Mouse (Mus musculus): ENCODE data around the gene Nol12.

DNA sequence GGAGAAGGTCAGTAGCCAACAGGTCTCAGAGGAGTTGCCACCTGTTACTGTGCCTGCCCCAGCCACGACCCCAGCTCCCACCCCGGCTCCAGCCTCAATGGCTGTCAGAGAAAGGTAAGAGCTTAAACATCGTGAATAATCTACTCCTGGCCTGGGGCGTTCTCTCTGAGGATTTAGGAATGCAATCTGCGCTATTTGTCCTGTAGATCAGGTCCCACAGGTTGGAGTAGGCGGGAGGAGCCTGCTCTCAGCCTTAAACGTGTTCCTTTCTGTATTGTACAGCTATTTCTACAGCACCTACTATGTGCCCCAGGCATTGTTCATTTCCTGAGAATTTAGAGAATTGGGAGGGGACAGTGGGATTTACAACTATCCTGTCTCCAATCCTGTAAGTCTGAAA is 26.3 kb upstream of the Nol12 start:
- TF ChIP-seq CTCF (conservative IDR thresholded peaks at IDR 0.05; ENCODE audit: low read length) (no peak), NANOG (IDR thresholded peaks at IDR 0.05; ENCODE audit: borderline replicate concordance, low read length) (no peak), POU5F1 (IDR thresholded peaks at IDR 0.05; ENCODE audit: borderline replicate concordance, low read length) (no peak)
